Mouse (Mus musculus) liver, embryonic 14.5 days (tissue): ENCODE results near the gene Eif5.

Experiments
- CTCF ChIP-seq: IDR thresholded peaks from 2 replicates; pipeline ENCODE4 v1.5.1; 2016; ENCODE audit warnings: antibody characterized with exemption, low read depth, control low read depth
- EP300 ChIP-seq: IDR thresholded peaks from 2 replicates; pipeline ENCODE4 v1.6.1; 2016; ENCODE audit warnings: antibody characterized with exemption, low read depth

- TF ChIP-seq CTCF (no peak), EP300 (no peak)
These were observed 31.0 kb downstream of the Eif5 start for GRCm38 (mm10) chr12:111568836-111569235.
